Mouse (Mus musculus) forebrain, embryonic 12.5 days (tissue): ENCODE measurements around the gene Tmem183a. TPM values are rescaled to one million over a fixed set of nuclear protein-coding genes. Genes with fewer than 3 reads are reported as not detected.

ENCODE experiments used
- ATAC-seq: fragments of 200-750 bp; cut with Nextera tagmentation; 2 replicates; pipeline ENCODE4 v1.8.0; 2017; ENCODE audit warnings: moderate TSS enrichment; ENCODE audit not compliant: low FRiP score
- H3K27ac ChIP-seq: fragments of 300-500 bp; sonication (generic); 2 replicates; pipeline ENCODE4 v1.5.1; 2016; ENCODE audit warnings: mild to moderate bottlenecking
- H3K27me3 ChIP-seq: fragments of 300-500 bp; sonication (generic); 2 replicates; pipeline ENCODE4 v1.6.1; 2016; ENCODE audit warnings: mild to moderate bottlenecking
- H3K36me3 ChIP-seq: fragments of 300-500 bp; sonication (generic); replicated peaks from 2 replicates; pipeline ENCODE4 v1.6.1; 2016; ENCODE audit warnings: mild to moderate bottlenecking
- H3K4me1 ChIP-seq: fragments of 300-500 bp; sonication (generic); 2 replicates; pipeline ENCODE4 v1.6.1; 2016
- H3K4me2 ChIP-seq: fragments of 300-500 bp; sonication (generic); 2 replicates; pipeline ENCODE4 v1.6.1; 2016; ENCODE audit warnings: mild to moderate bottlenecking, moderate library complexity
- H3K4me3 ChIP-seq: fragments of 300-500 bp; sonication (generic); replicated peaks from 2 replicates; pipeline ENCODE4 v1.5.1; 2016; ENCODE audit warnings: mild to moderate bottlenecking
- H3K9ac ChIP-seq: fragments of 300-500 bp; sonication (generic); 2 replicates; pipeline ENCODE4 v1.6.1; 2016; ENCODE audit warnings: mild to moderate bottlenecking
- H3K9me3 ChIP-seq: fragments of 300-500 bp; sonication (generic); 2 replicates; pipeline ENCODE4 v1.6.1; 2016
- WGBS: fragments of 180-500 bp; shearing (Covaris S2); methylation state at CpG from one replicate; pipeline ENCODE4 v1.1.7; 2016; 5-methylcytosine and 5-hydroxymethylcytosine counted together
- polyA plus RNA-seq: library from polyadenylated mRNA; unstranded; fragments of >200 nt; fragmentation: Nextera tagmentation; extraction: Ambion mirVana; gene quantifications from 2 replicates; pipeline ENCODE4 v1.2.1, GENCODE M21; 2016

Tmem183a gene
- polyA plus RNA-seq, 1 experiment from 2014 or later = 130 TPM

GRCm38 (mm10) chr1:134342781-134343310 lies 18.9 kb downstream of the Tmem183a start:
- H3K9me3 ChIP-seq = no peaks in the 10 kb centered on the region
- H3K4me1 ChIP-seq = peaks cover 15% of the 10 kb centered on the region
- 0 out of 2 replicates have a peak, but pooled peaks cover 10% of the 10 kb centered on the region for H3K27me3 ChIP-seq
- no peak for ATAC-seq
- no peak overlapping the region for H3K4me3 ChIP-seq
- 77% methylated on average over 8 of the region's 8 CpGs for WGBS
- no peak overlapping the region for H3K4me2 ChIP-seq
- H3K36me3 ChIP-seq = peaks cover 21% of the 10 kb centered on the region
- no peak overlapping the region for H3K27ac ChIP-seq
- H3K9ac ChIP-seq = no peak overlapping the region

- no peak for ATAC-seq
- H3K9ac ChIP-seq = no peak overlapping the region
- H3K27ac ChIP-seq = no peak overlapping the region
- no peak overlapping the region for H3K4me3 ChIP-seq
- H3K27me3 ChIP-seq = 0 out of 2 replicates have a peak, but pooled peaks cover 10% of the 10 kb centered on the region
- H3K36me3 ChIP-seq = peaks cover 16% of the 10 kb centered on the region
- no peaks in the 10 kb centered on the region for H3K9me3 ChIP-seq
- no peak overlapping the region for H3K4me2 ChIP-seq
- H3K4me1 ChIP-seq = peaks cover 15% of the 10 kb centered on the region
- WGBS = 80% methylated on average over 2 of the region's 2 CpGs
These were observed 19.5 kb downstream of the Tmem183a start for GRCm38 (mm10) chr1:134342278-134342664.

DNA sequence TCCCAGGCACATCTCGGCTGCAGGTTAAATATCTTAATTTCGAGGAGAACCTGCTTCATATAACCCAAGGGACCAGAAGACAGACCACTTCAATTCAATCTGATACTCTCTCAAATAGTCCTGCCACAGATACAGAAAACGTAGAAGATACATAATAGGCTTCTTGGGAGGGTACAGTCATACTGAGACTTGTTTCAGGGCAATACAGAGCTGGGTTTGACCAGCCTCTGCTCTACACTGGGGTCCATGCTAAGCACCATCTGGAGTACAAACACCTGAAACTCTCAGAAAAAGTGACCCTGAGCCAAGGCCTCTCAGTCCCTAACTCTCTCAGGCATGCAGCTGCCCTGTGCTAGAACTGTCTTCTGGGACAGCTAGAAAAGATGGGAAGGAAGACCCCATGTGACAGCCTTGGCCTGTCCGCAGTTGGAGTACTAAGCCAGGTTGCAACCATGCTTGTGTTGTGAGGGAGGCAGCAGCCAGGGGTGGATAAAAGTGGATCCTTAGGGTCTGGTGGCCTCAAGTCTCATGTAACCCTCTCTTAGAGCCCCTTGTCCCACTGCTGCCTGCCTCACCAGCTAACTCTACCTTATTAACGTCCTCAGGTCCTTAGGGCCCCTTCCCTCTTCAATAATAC lies 20.0 kb downstream of the Tmem183a start:
- ATAC-seq = no peak
- peaks cover 15% of the 10 kb centered on the region for H3K4me1 ChIP-seq
- no peak overlapping the region for H3K27ac ChIP-seq
- WGBS = 82% methylated on average over 5 of the region's 5 CpGs
- H3K9ac ChIP-seq = no peak overlapping the region
- peaks cover 11% of the 10 kb centered on the region for H3K36me3 ChIP-seq
- H3K27me3 ChIP-seq = 0 out of 2 replicates have a peak, but pooled peaks cover 10% of the 10 kb centered on the region
- no peaks in the 10 kb centered on the region for H3K9me3 ChIP-seq
- H3K4me2 ChIP-seq = no peak overlapping the region
- H3K4me3 ChIP-seq = no peak overlapping the region

- no peaks in the 10 kb centered on the region for H3K36me3 ChIP-seq
- no peak for ATAC-seq
These were observed 21.8 kb downstream of the Tmem183a start for GRCm38 (mm10) chr1:134339757-134340619.

DNA sequence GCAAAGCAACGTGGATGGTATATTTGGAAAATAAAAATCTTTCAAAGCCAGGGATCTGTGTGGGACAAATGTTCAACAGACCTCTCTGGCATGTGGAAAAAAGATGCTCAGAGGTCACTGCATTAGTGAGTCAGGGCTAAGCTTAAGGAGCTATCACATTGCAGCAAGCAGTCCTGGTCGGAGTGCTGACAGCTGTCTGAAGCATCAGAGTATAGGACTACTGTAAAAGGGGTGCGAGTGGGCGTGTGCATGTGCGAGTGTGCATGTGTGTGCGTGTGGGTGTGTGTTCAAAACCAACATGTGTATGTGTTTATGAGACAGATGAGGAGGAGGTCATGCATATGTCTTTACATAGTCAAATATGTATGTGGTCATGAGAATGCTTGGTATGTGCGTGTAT lies 22.6 kb downstream of the Tmem183a start:
- no peaks in the 10 kb centered on the region for H3K36me3 ChIP-seq

More at GRCm38 (mm10) chr1:134339757-134340619, 21.8 kb downstream of the Tmem183a start:
- no peak overlapping the region for H3K9ac ChIP-seq
- H3K27ac ChIP-seq = no peak overlapping the region
- WGBS = 95% methylated on average over 18 of the region's 18 CpGs
- no peak overlapping the region for H3K4me2 ChIP-seq
- H3K9me3 ChIP-seq = no peaks in the 10 kb centered on the region
- H3K27me3 ChIP-seq = 0 out of 2 replicates have a peak, but pooled peaks cover 10% of the 10 kb centered on the region
- H3K4me3 ChIP-seq = no peak overlapping the region
- peaks cover 15% of the 10 kb centered on the region for H3K4me1 ChIP-seq

GRCm38 (mm10) chr1:134336958-134337710 lies 24.6 kb downstream of the Tmem183a start:
- Histone ChIP-seq H3K4me1 (0 out of 2 replicates have a peak, but pooled peaks cover 7% of the 10 kb centered on the region), H3K27ac (no peak overlapping the region), H3K36me3 (no peaks in the 10 kb centered on the region), H3K9ac (no peak overlapping the region), H3K4me3 (no peak overlapping the region), H3K4me2 (no peak overlapping the region), H3K9me3 (no peaks in the 10 kb centered on the region), H3K27me3 (no peaks in the 10 kb centered on the region; the same call in 1 of the 2 replicates)
- ATAC-seq = no peak
- WGBS = 87% methylated on average over 11 of the region's 11 CpGs

More for the DNA sequence above, 22.6 kb downstream of the Tmem183a start:
- H3K9me3 ChIP-seq = no peaks in the 10 kb centered on the region
- ATAC-seq = no peak
- no peak overlapping the region for H3K27ac ChIP-seq
- peaks cover 7% of the 10 kb centered on the region for H3K4me1 ChIP-seq
- WGBS = 95% methylated on average over 7 of the region's 7 CpGs
- no peak overlapping the region for H3K9ac ChIP-seq
- 0 out of 2 replicates have a peak, but pooled peaks cover 10% of the 10 kb centered on the region for H3K27me3 ChIP-seq
- H3K4me2 ChIP-seq = no peak overlapping the region
- no peak overlapping the region for H3K4me3 ChIP-seq

DNA sequence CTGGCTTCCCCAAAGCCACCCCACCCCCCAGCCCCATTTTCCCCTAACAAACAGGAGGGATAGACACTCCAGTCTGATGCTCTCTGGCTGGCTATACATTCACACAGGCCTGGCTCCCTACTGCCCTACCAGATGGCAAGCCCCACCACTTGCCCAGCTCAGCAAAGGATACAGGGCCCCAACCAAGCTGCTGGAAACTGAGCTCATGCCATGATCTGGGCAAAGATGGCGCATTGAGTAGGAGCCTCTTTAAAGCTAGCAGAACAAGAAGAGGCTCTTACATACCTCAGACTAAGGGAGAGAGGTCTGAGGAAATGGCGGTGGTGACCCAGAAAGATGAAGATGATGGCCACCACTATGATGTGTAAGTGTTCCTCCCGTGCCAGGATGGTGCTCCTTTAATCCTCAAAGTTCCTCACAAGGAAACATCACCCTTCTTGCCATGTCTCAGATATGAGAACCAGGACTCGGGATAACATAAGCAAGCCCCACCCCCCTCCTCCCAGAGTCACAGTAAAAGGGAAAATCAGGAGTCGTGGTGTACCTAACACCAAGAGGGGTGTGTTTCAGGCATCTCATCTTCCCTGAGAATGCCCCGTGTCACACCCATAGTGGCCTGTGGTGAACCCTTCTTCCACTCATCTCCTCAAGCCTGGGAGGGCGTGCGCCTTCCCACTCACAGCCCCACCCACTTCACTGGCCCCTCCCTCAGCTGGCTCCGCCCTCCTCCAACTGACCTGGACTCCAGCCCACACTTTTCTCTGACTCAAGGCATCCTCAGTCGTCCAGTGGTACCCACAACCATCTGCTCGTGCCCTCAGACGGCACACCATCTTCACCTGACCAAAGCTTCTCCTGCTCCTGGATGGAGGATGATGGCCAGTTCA lies 25.6 kb downstream of the Tmem183a start:
- Histone ChIP-seq H3K36me3 (no peaks in the 10 kb centered on the region), H3K4me2 (no peak overlapping the region)
- no peak for ATAC-seq

DNA sequence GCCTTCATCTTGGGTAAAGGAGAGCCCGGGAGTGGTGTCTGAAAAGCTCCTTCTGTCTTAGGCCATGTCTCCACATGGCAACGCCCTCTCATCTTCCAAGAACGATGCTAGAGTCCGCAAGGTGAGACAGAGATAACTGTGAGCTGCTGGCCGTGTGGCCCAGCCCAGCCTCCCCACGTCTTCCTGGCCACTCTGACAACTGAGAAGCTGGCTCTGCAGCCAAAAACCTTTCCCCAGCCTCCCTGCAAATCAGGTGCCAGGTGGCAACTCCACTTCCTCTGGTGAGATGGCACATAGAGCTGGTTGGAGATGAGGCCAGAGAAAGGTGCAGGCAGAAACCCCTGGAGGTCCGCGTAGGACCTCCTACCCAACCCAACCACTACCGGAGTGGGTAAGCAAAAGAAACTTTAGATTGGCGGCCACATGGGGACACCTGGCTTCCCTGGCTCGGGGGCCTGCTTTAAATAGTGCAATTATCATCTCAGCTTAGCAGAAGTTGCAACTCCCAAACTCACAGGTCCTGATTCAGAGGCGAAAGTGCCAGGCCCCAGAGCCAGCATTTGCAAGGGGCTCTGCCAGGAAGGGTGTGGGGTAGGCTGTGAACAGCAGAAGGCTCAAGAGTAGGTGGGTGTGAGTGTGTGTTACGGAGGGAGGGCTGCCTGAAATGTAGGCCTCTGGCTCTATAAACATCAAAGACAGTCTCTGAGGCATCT lies 26.4 kb downstream of the Tmem183a start:
- H3K4me3 ChIP-seq = no peak overlapping the region
- H3K27me3 ChIP-seq = no peaks in the 10 kb centered on the region; the same call in 1 of the 2 replicates
- WGBS = 85% methylated on average over 13 of the region's 13 CpGs
- ATAC-seq = no peak
- H3K4me2 ChIP-seq = no peak overlapping the region
- no peak overlapping the region for H3K27ac ChIP-seq
- H3K4me1 ChIP-seq = 0 out of 2 replicates have a peak, but pooled peaks cover 7% of the 10 kb centered on the region
- no peak overlapping the region for H3K9ac ChIP-seq
- no peaks in the 10 kb centered on the region for H3K9me3 ChIP-seq
- H3K36me3 ChIP-seq = no peaks in the 10 kb centered on the region

More for the DNA sequence above, 25.6 kb downstream of the Tmem183a start:
- whole genome bisulfite sequencing = 86% methylated on average over 12 of the region's 12 CpGs
- H3K4me1 ChIP-seq = 0 out of 2 replicates have a peak, but pooled peaks cover 7% of the 10 kb centered on the region
- H3K27me3 ChIP-seq = no peaks in the 10 kb centered on the region; the same call in 1 of the 2 replicates
- H3K9ac ChIP-seq = no peak overlapping the region
- H3K4me3 ChIP-seq = no peak overlapping the region
- no peaks in the 10 kb centered on the region for H3K9me3 ChIP-seq
- no peak overlapping the region for H3K27ac ChIP-seq

DNA sequence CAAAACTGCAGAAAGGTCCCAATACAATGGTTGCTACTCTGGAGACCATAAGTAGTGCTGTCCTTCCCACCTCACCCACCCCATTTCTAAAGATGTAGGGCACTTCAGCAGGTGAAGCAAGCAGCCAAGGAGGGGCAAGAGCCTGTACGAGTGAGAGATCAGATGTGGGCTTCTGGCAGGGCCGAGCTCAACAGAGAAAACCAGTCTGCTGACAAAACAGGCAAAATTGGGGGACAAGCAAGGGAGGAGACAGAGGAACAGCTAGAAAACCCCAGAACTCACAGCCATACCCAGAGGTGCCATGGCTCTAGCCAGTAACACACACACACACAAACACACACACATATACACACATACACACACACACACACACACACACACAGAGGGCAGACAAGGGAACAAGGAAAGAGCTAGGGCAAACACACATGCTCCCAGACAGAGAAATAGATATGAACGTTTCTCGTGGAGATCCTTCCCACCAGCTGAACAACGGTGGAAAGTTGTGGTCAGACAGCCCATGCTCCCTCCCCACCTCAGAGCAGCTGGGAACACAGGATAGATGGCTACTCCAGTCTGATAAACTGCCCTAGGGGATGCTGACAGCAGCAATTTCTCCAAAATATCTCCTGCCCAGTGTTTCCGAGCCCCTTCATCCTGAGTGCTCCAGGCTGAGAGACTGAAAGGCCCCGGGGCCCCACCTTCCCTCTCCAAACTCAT lies 27.5 kb downstream of the Tmem183a start:
- no peaks in the 10 kb centered on the region for H3K36me3 ChIP-seq
- H3K4me2 ChIP-seq = no peak overlapping the region
- 90% methylated on average over 7 of the region's 7 CpGs for WGBS
- ATAC-seq = no peak
- no peaks in the 10 kb centered on the region; the same call in 1 of the 2 replicates for H3K27me3 ChIP-seq
- H3K4me1 ChIP-seq = 0 out of 2 replicates have a peak, but pooled peaks cover 7% of the 10 kb centered on the region
- H3K9ac ChIP-seq = no peak overlapping the region
- H3K27ac ChIP-seq = no peak overlapping the region
- no peak overlapping the region for H3K4me3 ChIP-seq
- no peaks in the 10 kb centered on the region for H3K9me3 ChIP-seq

DNA sequence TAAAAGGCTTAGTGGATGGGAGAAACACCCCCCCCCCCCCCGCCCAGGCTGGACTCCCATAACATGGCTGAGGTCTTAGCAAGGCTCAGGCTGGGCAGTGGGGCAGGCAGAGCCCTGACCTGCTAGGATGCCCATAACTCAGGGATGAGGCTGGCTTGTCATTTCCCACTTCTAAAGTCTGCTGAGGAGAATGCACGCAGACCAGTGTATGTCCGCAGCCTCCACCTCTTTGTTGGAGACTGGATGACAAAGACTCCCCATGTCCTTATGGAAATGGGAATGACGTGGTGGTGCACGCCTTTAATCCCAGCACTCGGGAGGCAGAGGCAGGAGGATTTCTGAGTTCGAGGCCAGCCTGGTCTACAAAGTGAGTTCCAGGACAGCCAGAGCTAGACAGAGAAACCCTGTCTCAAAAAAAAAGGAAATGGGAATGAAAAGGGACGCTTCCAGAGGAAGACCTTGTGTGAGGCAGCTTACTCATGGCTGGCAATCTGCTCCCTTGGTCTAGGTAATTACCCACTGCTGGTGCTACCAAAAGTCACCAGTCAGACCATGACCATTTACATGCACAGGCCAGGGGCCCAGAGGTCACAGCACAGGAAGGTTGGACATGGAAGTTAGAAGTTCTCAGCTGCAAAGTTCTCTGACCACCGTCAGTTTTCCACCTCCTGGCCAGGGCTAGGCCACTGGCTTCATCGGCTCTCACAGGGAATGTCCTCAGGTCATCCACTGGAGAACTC lies 28.2 kb downstream of the Tmem183a start:
- ATAC-seq = no peak
- WGBS = 79% methylated on average over 10 of the region's 10 CpGs
- H3K36me3 ChIP-seq = no peaks in the 10 kb centered on the region

More for the DNA sequence above, 28.2 kb downstream of the Tmem183a start:
- no peak overlapping the region for H3K9ac ChIP-seq
- no peaks in the 10 kb centered on the region; the same call in 1 of the 2 replicates for H3K27me3 ChIP-seq
- H3K27ac ChIP-seq = no peak overlapping the region
- no peak overlapping the region for H3K4me2 ChIP-seq
- H3K4me3 ChIP-seq = no peak overlapping the region
- H3K4me1 ChIP-seq = 0 out of 2 replicates have a peak, but pooled peaks cover 7% of the 10 kb centered on the region
- no peaks in the 10 kb centered on the region for H3K9me3 ChIP-seq
